Mouse (Mus musculus) intestine, embryonic 14.5 days (tissue): Measurements from ENCODE around the gene Ramp2. TPM values are rescaled to one million over a fixed set of nuclear protein-coding genes. Genes with fewer than 3 reads are reported as not detected.

ENCODE experiments used
- ATAC-seq: fragments of 200-750 bp; cut with Nextera tagmentation; replicated peaks from 2 replicates; pipeline ENCODE4 v1.8.0; 2017; ENCODE audit warnings: low read depth, moderate number of reproducible peaks, moderate TSS enrichment, moderate library complexity; ENCODE audit not compliant: low FRiP score, low TSS enrichment
- DNase-seq: peaks from one replicate; pipeline ENCODE4 v3.0.0-alpha.2; 2018; ENCODE audit warnings: low spot score
- H3K27ac ChIP-seq: fragments of 300-500 bp; sonication (generic); 2 replicates; pipeline ENCODE4 v1.5.1; 2014; ENCODE audit warnings: low read depth, mild to moderate bottlenecking, control low read depth
- H3K27me3 ChIP-seq: fragments of 300-500 bp; sonication (generic); replicated peaks from 2 replicates; pipeline ENCODE4 v1.6.1; 2014; ENCODE audit warnings: low read length, control low read depth; ENCODE audit not compliant: control insufficient read depth, insufficient read depth
- H3K36me3 ChIP-seq: fragments of 300-500 bp; sonication (generic); 2 replicates; pipeline ENCODE4 v1.6.1; 2014; ENCODE audit warnings: low read length, control low read depth; ENCODE audit not compliant: control insufficient read depth, insufficient read depth
- H3K4me1 ChIP-seq: fragments of 300-500 bp; sonication (generic); replicated peaks from 2 replicates; pipeline ENCODE4 v1.6.1; 2014; ENCODE audit warnings: low read length, control low read depth, mixed read lengths; ENCODE audit not compliant: control insufficient read depth, insufficient read depth
- H3K4me2 ChIP-seq: fragments of 300-500 bp; sonication (generic); 2 replicates; pipeline ENCODE4 v1.6.1; 2014; ENCODE audit warnings: low read length
- H3K4me3 ChIP-seq: fragments of 300-500 bp; sonication (generic); 2 replicates; pipeline ENCODE4 v1.5.1; 2014; ENCODE audit warnings: low read depth, low read length, control low read depth, mixed read lengths
- H3K9ac ChIP-seq: fragments of 300-500 bp; sonication (generic); 2 replicates; pipeline ENCODE4 v1.6.1; 2014; ENCODE audit warnings: mild to moderate bottlenecking, low read length
- H3K9me3 ChIP-seq: fragments of 300-500 bp; sonication (generic); 2 replicates; pipeline ENCODE4 v1.6.1; 2016; ENCODE audit warnings: low read length, control low read depth; ENCODE audit not compliant: control insufficient read depth
- WGBS: fragments of 180-500 bp; shearing (Covaris S2); extraction: QIAGEN DNeasy Blood & Tissue Kit; methylation state at CpG from one replicate; pipeline ENCODE4 v1.1.7; 2014; 5-methylcytosine and 5-hydroxymethylcytosine counted together
- polyA plus RNA-seq: library from polyadenylated mRNA; unstranded; fragments of >200 nt; fragmentation: Nextera tagmentation; extraction: Ambion mirVana; gene quantifications from 2 replicates; pipeline ENCODE4 v1.2.1, GENCODE M21; 2014

The Ramp2 gene
- polyA plus RNA-seq, 1 experiment from 2014 or later = 122 TPM

DNA sequence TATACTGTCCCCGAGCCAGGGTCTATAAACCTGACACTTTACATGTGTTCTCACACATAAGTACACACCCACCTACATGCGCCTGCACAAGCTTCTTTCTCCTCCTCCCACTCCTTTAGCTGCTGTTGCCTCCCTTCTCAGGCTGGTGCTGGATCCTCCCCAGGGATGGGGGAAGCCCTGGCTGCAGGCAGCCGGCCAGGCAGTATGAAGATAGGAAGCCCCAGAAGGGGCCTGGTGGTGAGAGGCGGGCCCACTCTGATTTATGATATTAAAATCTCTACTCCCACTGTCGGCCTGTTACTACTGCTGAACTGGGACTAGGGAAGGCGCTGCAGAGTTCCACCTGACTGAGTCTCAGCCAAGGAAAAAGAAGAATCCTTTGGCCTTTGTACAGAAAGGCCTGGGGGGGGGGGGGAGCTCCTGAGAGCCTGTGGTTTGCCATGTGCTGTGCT is 13.5 kb downstream of the Ramp2 start:
- Histone ChIP-seq H3K4me2 (peak overlapping the region; percentile 98), H3K27me3 (peaks cover 21% of the 10 kb centered on the region), H3K4me3 (peak overlapping the region; percentile 63), H3K9ac (peak overlapping the region; percentile 22; the same call in 1 of the 2 replicates), H3K27ac (peak overlapping the region; percentile 76), H3K4me1 (peaks cover 46% of the 10 kb centered on the region), H3K36me3 (peaks cover 16% of the 10 kb centered on the region), H3K9me3 (no peaks in the 10 kb centered on the region)
- DNase-seq (peak; percentile 79), ATAC-seq (peak; percentile 14)
- WGBS = 10% methylated on average over 6 of the region's 6 CpGs

DNA sequence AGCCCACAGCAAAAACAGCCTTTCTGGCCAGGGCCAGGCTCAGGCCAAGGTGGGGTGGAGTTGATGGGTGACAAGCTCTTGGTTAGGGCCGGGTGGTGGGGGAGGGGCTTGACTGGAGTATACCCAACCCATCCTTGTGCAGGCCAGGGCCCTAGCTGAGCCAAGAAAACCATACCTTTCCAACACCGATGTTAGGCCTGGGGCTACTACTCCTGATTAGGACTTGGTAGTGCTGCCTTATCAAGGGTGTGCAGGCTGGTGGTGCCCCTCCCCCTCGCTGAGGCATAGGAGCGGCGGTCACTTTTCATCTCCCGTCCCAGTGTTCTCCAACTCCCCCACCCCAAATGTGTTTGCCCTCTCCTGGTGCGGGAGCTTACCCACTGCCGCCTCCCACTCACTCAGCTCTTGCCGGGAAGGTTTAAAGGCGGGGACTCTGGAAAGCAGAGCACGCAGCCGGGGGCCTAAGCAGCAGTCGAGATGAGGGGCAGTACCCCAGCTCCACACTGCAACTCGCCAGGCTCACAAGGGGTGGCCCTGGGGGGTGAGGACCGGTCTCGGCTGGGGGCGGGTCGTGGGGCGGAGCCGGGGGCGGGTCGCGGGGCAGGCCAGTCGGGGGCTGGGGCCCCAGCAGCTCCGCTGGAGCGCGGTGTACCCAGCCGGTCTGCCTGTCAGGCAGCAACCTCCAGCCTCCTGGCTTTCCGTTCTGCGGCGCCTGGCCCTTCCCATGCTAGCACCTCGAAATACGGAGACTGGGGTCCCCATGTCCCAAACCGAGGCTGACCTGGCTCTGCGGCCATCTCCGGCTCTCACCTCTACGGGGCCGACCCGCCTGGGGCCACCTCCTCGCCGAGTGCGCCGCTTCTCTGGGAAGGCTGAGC is 14.4 kb downstream of the Ramp2 start, which contains the start of gene Wnk4:
Wnk4 (plus strand) TSS at position 620 of the 878 bp plus-strand sequence.
- no peaks in the 10 kb centered on the region for H3K9me3 ChIP-seq
- ATAC-seq (peak; percentile 85), DNase-seq (peak; percentile 89)
- H3K27me3 ChIP-seq = peaks cover 28% of the 10 kb centered on the region
- under 1% methylated on average over 37 of the region's 43 CpGs for WGBS
- H3K4me3 ChIP-seq = peak within 1 kb of the TSS; percentile 63
- H3K4me1 ChIP-seq = peaks cover 48% of the 10 kb centered on the region
- peak within 1 kb of the TSS; percentile 76 for H3K27ac ChIP-seq
- peak within 1 kb of the TSS; percentile 66 for H3K9ac ChIP-seq
- peak within 1 kb of the TSS; percentile 98 for H3K4me2 ChIP-seq
- H3K36me3 ChIP-seq = peaks cover 16% of the 10 kb centered on the region

DNA sequence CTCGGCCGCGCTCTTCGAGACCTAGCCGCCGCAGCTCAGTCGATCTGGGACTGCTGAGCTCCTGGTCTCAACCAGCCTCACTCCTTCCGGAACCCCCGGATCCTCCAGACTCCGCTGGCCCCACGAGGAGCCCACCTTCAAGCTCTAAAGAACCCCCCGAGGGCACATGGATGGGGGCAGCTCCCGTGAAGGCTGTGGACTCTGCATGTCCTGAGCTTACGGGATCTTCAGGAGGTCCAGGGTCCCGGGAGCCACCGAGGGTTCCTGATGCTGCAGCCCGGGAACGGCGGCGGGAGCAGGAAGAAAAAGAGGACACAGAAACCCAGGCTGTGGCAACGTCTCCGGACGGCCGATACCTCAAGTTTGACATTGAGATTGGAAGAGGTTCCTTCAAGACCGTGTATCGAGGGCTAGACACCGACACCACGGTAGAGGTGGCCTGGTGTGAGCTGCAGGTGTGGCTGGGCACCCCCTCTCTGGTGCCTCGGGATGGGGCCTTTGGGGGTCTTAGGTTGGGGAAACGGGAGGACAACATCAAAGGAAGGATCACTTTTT is 15.1 kb downstream of the Ramp2 start:
- Histone ChIP-seq H3K4me2 (peak overlapping the region; percentile 98), H3K27me3 (peaks cover 30% of the 10 kb centered on the region), H3K4me1 (peaks cover 48% of the 10 kb centered on the region), H3K4me3 (peak overlapping the region; percentile 63), H3K9ac (peak overlapping the region; percentile 66), H3K9me3 (no peaks in the 10 kb centered on the region), H3K27ac (peak overlapping the region; percentile 76), H3K36me3 (peaks cover 14% of the 10 kb centered on the region)
- no peak for DNase-seq
- no peak for ATAC-seq
- WGBS = under 1% methylated on average over 30 of the region's 30 CpGs

DNA sequence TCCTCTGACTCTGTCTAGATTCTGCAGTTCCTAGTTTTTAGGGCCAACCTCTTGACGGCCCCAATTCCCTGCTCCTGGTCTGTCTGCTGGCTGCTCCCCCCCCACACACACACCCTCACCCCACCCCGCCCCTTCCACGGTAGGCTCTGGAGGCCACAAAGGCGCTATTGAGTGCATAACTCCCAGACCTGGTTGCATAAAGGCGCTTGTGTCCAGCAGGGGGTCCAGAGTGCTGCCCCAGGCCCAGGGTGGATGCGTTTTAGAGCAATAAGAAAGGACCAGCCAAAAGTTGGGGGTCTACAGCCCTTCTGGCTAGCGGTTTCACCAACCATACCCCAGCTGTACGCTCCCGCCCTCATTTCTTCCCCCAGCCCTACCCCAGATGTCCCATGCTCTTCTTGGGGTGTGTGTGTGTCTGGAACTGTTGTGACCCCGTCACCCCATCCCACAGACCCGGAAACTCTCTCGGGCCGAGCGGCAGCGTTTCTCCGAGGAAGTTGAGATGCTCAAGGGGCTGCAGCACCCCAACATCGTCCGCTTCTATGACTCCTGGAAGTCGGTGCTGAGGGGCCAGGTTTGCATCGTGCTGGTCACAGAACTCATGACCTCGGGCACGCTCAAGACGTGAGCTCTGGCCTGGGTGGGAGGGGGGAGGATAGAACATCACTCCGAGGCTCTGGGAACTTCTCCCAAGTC is 16.6 kb downstream of the Ramp2 start:
- WGBS = 7% methylated on average over 24 of the region's 24 CpGs
- Histone ChIP-seq H3K9me3 (no peaks in the 10 kb centered on the region), H3K9ac (peak overlapping the region; percentile 30; the same call in 1 of the 2 replicates), H3K4me3 (peak overlapping the region; percentile 63), H3K4me1 (peaks cover 48% of the 10 kb centered on the region), H3K36me3 (peaks cover 2% of the 10 kb centered on the region), H3K27ac (no peak overlapping the region), H3K4me2 (peak overlapping the region; percentile 98), H3K27me3 (peaks cover 31% of the 10 kb centered on the region)
- DNase-seq (peak; percentile 60), ATAC-seq (no peak)

DNA sequence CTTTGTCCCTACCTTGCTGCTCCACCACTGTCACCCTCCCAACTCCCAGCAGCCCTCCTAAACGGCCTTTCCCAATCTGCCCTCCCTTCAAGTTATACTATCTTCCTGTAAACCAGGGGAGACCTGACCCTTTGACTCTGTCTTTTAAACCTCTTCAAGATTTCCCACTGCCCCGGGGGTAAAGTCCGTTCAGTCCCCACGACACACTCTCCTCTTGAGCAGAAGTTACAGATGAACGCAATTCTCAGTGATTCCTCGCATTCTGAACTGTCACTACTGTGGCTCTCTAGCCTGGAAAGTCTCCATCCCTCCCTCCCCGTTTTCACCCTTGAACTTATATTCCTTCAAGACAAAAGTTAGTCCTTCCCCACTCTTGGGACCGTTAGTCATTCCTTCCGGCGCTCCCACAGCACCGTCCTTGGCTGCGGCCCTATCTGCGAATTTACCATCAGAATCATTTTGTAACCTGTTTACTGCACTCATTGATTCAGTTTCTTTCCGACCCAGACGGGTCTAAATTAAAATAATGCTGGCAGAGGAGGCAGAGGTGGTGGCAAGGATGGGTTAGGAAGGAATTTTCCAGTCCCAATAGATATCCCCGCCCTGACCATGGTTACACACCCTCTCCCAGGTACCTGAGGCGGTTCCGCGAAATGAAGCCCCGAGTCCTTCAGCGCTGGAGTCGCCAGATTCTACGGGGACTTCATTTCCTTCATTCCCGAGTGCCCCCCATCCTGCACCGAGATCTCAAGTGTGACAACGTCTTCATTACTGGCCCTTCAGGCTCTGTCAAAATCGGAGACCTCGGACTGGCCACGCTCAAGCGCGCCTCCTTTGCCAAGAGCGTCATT is 17.5 kb downstream of the Ramp2 start:
- peak overlapping the region; percentile 63; the same call in 1 of the 2 replicates for H3K4me3 ChIP-seq
- no peak for DNase-seq

DNA sequence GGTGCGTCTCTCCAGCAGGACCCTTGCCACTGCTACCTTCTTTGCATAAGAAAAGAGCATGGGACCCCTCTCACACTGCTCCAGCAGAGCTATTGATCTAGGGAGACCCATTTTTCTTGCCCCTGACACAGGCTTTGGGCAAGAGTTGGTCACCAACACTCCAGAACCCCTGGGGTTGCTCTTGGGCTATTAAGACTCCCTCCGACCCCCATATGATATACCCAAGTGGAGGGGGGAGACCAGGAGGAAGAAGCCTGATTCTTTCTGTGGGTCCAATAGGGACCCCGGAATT is 18.1 kb downstream of the Ramp2 start:
- no peak for ATAC-seq
- Histone ChIP-seq H3K4me2 (no peak overlapping the region), H3K9ac (no peak overlapping the region), H3K4me1 (peaks cover 39% of the 10 kb centered on the region), H3K27ac (no peak overlapping the region), H3K4me3 (no peak overlapping the region), H3K9me3 (no peaks in the 10 kb centered on the region), H3K36me3 (no peaks in the 10 kb centered on the region), H3K27me3 (peaks cover 31% of the 10 kb centered on the region)
- WGBS = 20% methylated on average over 3 of the region's 3 CpGs
- no peak for DNase-seq

More for the DNA sequence above, 17.5 kb downstream of the Ramp2 start:
- no peak overlapping the region for H3K27ac ChIP-seq
- no peak for ATAC-seq
- H3K4me1 ChIP-seq = peaks cover 45% of the 10 kb centered on the region
- 20% methylated on average over 32 of the region's 32 CpGs for WGBS
- H3K9ac ChIP-seq = no peak overlapping the region
- H3K36me3 ChIP-seq = no peaks in the 10 kb centered on the region; the same call in 1 of the 2 replicates
- no peaks in the 10 kb centered on the region for H3K9me3 ChIP-seq
- H3K27me3 ChIP-seq = peaks cover 31% of the 10 kb centered on the region
- peak overlapping the region; percentile 98; the same call in 1 of the 2 replicates for H3K4me2 ChIP-seq

DNA sequence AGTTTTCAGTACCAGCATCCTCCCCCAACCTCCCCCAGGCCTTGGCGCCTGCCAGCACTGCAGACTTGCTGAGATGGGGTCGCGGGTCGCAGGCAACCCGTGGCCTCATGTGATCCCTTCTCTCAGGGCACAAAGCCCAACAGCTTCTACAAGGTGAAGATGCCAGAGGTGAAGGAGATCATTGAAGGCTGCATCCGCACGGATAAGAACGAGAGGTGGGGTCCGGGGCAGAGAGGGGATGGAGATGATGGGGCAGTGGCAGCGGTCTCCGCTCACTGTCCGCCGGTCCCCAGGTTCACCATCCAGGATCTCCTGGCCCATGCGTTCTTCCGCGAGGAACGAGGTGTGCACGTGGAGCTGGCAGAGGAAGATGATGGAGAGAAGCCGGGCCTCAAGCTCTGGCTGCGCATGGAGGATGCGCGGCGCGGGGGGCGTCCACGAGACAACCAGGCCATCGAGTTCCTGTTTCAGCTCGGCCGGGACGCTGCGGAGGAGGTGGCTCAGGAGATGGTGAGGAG is 19.2 kb downstream of the Ramp2 start:
- 0 out of 2 replicates have a peak overlapping the region, but pooled peaks have one; percentile 8 for H3K9ac ChIP-seq
- peak overlapping the region; percentile 50 for H3K4me2 ChIP-seq
- H3K9me3 ChIP-seq = no peaks in the 10 kb centered on the region
- DNase-seq = no peak
- H3K27me3 ChIP-seq = peaks cover 31% of the 10 kb centered on the region
- WGBS = 14% methylated on average over 31 of the region's 31 CpGs
- ATAC-seq = no peak
- H3K27ac ChIP-seq = no peak overlapping the region
- H3K4me3 ChIP-seq = peak overlapping the region; percentile 19
- H3K4me1 ChIP-seq = peaks cover 36% of the 10 kb centered on the region
- no peaks in the 10 kb centered on the region for H3K36me3 ChIP-seq
